Mouse (Mus musculus): ENCODE data around the gene Ankub1. TPM values are rescaled to one million over a fixed set of nuclear protein-coding genes. Genes with fewer than 3 reads are reported as not detected.

Ankub1 gene
- polyA plus RNA-seq, 1 experiment from 2014 or later, result not detected

- H3K4me3 ChIP-seq (ENCODE audit: inconsistent target), result no peak overlapping the region
- no peaks in the 10 kb centered on the region for H3K36me3 ChIP-seq (ENCODE audit: inconsistent target)
- H3K79me2 ChIP-seq (ENCODE audit: inconsistent target), result no peaks in the 10 kb centered on the region
- no peak overlapping the region for H3K27ac ChIP-seq
- WGBS (ENCODE audit: missing documents), result 87% methylated on average over 10 of the region's 10 CpGs
Observed at GRCm38 (mm10) chr3:57664682-57665081, 27.9 kb downstream of the Ankub1 start.

GRCm38 (mm10) chr3:57663731-57664130 lies 28.9 kb downstream of the Ankub1 start:
- Histone ChIP-seq H3K27ac (no peak overlapping the region), H3K4me3 (ENCODE audit: inconsistent target) (no peak overlapping the region)

DNA sequence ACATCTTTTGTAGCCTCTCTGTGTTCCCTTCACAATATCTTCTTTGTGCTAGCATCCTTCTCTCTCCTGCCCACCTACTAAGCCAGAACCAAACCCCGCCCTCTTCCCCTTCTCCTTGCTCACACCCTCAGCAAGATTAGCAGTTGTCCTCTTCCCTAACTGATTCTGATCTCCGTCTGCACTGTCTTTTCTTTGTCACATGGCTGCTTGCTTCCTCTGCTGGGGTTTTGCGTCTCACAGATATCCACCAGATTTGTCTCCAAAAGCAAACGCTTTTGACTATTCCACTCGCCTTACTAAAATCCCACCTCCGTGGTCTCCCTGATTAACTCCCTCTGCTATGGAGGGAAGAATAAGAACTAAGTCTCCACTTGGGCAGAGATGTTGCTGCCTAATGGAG lies 34.0 kb downstream of the Ankub1 start:
- no peak overlapping the region for H3K4me3 ChIP-seq (ENCODE audit: inconsistent target)
- whole genome bisulfite sequencing (ENCODE audit: missing documents), result 81% methylated on average over 6 of the region's 6 CpGs
- H3K79me2 ChIP-seq (ENCODE audit: inconsistent target), result no peaks in the 10 kb centered on the region
- no peak overlapping the region for H3K27ac ChIP-seq
- no peaks in the 10 kb centered on the region for H3K36me3 ChIP-seq (ENCODE audit: inconsistent target)

More at GRCm38 (mm10) chr3:57663731-57664130, 28.9 kb downstream of the Ankub1 start:
- 17% methylated on average over 6 of the region's 6 CpGs for WGBS (ENCODE audit: missing documents)
- Histone ChIP-seq H3K36me3 (ENCODE audit: inconsistent target) (no peaks in the 10 kb centered on the region), H3K79me2 (ENCODE audit: inconsistent target) (no peaks in the 10 kb centered on the region)

- Histone ChIP-seq H3K27ac (no peak overlapping the region), H3K79me2 (ENCODE audit: inconsistent target) (peaks cover 19% of the 10 kb centered on the region), H3K36me3 (ENCODE audit: inconsistent target) (no peaks in the 10 kb centered on the region), H3K4me3 (ENCODE audit: inconsistent target) (no peak overlapping the region)
- 87% methylated on average over 3 of the region's 3 CpGs for WGBS (ENCODE audit: missing documents)
Observed at GRCm38 (mm10) chr3:57653646-57654045, 39.0 kb downstream of the Ankub1 start.

GRCm38 (mm10) chr3:57652485-57652884 lies 40.1 kb downstream of the Ankub1 start:
- Histone ChIP-seq H3K79me2 (ENCODE audit: inconsistent target) (peaks cover 19% of the 10 kb centered on the region), H3K4me3 (ENCODE audit: inconsistent target) (no peak overlapping the region), H3K27ac (no peak overlapping the region), H3K36me3 (ENCODE audit: inconsistent target) (no peaks in the 10 kb centered on the region)
- WGBS (ENCODE audit: missing documents), result 87% methylated on average over 3 of the region's 3 CpGs

GRCm38 (mm10) chr3:57651865-57652259 lies 40.7 kb downstream of the Ankub1 start:
- H3K27ac ChIP-seq, result no peak overlapping the region
- 100% methylated on average over 1 of the region's 3 CpGs for WGBS (ENCODE audit: missing documents)
- H3K79me2 ChIP-seq (ENCODE audit: inconsistent target), result peaks cover 19% of the 10 kb centered on the region
- no peaks in the 10 kb centered on the region for H3K36me3 ChIP-seq (ENCODE audit: inconsistent target)
- peak overlapping the region; percentile 86 for H3K4me3 ChIP-seq (ENCODE audit: inconsistent target)

DNA sequence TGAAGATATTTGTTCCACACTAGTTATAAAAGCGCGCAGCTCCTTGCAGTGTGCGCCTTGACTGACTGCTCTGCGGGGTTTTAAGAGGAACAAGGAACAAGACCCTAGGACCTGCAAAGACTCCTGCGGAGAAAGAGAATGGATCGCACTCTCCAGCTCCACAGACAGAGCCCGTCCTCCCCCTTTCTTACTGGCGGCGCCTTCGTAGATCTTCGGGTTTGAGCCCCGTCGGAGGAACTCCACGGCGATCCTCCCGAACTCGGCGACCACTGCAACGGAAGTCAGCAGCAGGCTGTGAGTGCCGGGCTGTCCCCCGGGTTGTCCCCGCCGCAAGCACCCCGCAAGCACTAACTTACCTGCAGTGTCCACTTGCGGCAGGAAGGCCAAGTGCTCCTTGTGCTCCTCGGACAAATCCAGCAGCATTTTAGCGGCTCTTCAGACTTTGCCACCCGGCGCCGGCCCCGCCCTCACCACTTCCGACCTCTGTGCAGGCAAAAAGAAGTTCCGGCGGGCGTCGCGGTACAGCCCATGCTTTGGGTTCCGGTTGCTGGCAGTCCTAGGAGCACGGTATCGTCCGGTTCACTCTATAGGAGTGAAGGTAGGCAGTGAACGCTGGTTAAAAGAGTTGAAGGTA lies 41.3 kb downstream of the Ankub1 start, which contains the start of gene Commd2:
Gene Commd2 (minus strand): TSS at position 485 of the 634 bp plus-strand sequence.
- H3K79me2 ChIP-seq (ENCODE audit: inconsistent target), result peaks cover 19% of the 10 kb centered on the region
- 2% methylated on average over 42 of the region's 42 CpGs for WGBS (ENCODE audit: missing documents)
- peak within 1 kb of the TSS; percentile 86 for H3K4me3 ChIP-seq (ENCODE audit: inconsistent target)
- no peaks in the 10 kb centered on the region for H3K36me3 ChIP-seq (ENCODE audit: inconsistent target)
- peak within 1 kb of the TSS; percentile 51 for H3K27ac ChIP-seq

GRCm38 (mm10) chr3:57643191-57643590 lies 49.4 kb downstream of the Ankub1 start:
- WGBS (ENCODE audit: missing documents), result 96% methylated on average over 6 of the region's 6 CpGs
- H3K79me2 ChIP-seq (ENCODE audit: inconsistent target), result no peaks in the 10 kb centered on the region
- H3K4me3 ChIP-seq (ENCODE audit: inconsistent target), result no peak overlapping the region
- no peak overlapping the region for H3K27ac ChIP-seq
- H3K36me3 ChIP-seq (ENCODE audit: inconsistent target), result no peaks in the 10 kb centered on the region; the same call in 1 of the 2 replicates

DNA sequence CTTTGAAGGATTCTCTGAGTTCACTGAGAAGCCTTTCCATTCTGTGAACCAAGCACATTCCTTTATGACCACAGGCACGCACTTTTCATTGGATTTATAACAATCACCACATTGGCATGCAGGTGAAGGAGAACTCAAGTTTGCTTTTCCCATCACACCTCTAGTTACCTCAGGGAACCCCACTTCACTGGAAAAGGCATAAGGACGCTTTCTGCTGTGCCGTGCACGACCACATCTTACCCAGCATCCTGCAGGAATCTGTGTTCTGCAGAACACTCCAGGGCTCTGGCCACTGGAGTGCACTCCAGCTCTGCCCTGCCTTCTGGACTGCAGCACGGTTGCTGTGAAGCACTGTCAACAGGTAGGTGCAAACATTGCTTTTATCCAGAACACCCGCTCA lies 55.0 kb downstream of the Ankub1 start:
- no peaks in the 10 kb centered on the region for H3K79me2 ChIP-seq (ENCODE audit: inconsistent target)
- no peaks in the 10 kb centered on the region for H3K36me3 ChIP-seq (ENCODE audit: inconsistent target)
- 89% methylated on average over 6 of the region's 6 CpGs for WGBS (ENCODE audit: missing documents)
- H3K4me3 ChIP-seq (ENCODE audit: inconsistent target), result no peak overlapping the region
- no peak overlapping the region for H3K27ac ChIP-seq

GRCm38 (mm10) chr3:57634763-57635487 lies 57.7 kb downstream of the Ankub1 start:
- H3K27ac ChIP-seq, result no peak overlapping the region
- no peaks in the 10 kb centered on the region for H3K36me3 ChIP-seq (ENCODE audit: inconsistent target)
- no peak overlapping the region for H3K4me3 ChIP-seq (ENCODE audit: inconsistent target)
- H3K79me2 ChIP-seq (ENCODE audit: inconsistent target), result no peaks in the 10 kb centered on the region
- 78% methylated on average over 3 of the region's 3 CpGs for WGBS (ENCODE audit: missing documents)

DNA sequence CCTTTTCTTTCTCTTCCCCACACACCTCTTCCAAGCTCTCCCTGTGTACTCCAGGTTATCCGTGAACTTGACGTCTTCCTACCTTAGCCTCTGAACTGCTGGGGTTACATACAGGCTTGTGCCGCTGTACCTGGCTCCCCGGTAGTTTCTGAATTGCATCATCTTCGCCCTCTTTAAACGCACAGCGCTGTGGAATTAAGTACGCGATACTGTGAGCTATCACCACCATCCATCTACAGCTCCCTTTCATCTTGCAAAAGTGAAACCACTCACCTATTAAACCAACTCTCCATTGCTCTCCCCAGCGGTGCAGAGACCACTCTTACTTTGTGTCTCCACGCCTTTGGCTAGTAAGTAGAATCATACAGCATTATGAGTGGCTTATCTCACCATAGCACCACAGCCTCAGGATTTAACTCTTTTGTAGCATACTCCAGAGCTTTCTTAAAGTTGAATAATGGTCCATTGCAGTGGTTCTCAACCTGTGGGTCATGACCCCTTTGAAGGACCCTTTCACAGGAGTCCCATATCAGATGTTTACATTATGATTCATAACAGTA lies 65.6 kb downstream of the Ankub1 start:
- H3K4me3 ChIP-seq (ENCODE audit: inconsistent target), result no peak overlapping the region
- 83% methylated on average over 11 of the region's 11 CpGs for WGBS (ENCODE audit: missing documents)

DNA sequence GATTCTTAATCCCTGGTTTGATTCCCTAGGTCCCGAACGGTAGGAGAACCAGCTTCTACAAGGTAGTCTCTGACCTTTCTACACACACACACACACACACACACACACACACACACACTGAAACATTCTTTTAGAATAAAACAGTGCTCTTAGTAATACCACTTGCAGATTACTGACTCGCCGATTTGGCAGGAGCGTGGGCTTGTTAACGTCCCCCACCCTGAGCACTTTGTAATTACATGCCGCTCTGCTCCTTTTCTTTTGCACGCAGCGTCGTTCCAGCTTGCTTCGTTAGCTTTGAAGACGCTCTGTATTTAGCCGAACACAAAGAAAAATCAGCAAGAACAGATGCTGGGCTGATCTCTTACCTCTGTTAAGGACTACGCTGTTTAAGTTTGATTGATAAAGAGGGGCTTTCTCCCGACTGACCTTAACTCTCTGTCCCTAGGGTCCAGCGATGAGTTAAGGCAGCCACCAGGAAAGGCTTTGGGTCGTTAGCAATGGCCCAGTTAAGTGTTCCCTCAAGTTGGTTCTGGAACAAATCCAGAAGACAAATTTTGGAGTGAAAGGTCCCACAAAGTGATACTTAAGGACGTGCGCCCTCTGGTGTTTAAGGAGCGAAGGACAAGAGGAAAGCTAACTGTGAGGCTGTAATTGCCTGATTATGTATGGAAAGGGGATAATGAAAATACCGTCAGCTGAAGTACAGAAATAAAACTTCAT lies 67.2 kb downstream of the Ankub1 start:
- 47% methylated on average over 21 of the region's 21 CpGs for WGBS (ENCODE audit: missing documents)
- no peaks in the 10 kb centered on the region for H3K36me3 ChIP-seq (ENCODE audit: inconsistent target)
- H3K79me2 ChIP-seq (ENCODE audit: inconsistent target), result no peaks in the 10 kb centered on the region
- H3K27ac ChIP-seq, result no peak overlapping the region
- no peak overlapping the region for H3K4me3 ChIP-seq (ENCODE audit: inconsistent target)

More for the DNA sequence above, 65.6 kb downstream of the Ankub1 start:
- Histone ChIP-seq H3K27ac (no peak overlapping the region), H3K79me2 (ENCODE audit: inconsistent target) (no peaks in the 10 kb centered on the region), H3K36me3 (ENCODE audit: inconsistent target) (no peaks in the 10 kb centered on the region)

DNA sequence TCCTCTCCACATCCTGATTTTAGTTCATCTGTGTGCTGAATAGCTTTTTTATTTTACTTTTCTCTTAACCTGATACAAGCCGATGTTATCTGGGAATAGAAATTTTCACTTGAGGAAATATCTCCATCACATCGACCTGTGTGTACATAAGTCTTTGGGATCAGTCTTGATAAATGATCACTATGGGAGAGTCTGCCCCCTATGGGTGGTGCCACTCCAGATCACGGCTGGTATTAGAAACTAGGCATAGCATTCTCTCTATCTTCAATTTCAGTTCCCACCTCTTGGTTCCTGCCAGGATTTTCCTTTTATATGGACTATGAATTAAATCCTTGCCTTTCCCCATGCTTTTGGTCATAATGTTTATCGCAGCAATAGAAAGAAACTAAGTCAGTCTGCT lies 72.9 kb downstream of the Ankub1 start:
- Histone ChIP-seq H3K79me2 (ENCODE audit: inconsistent target) (no peaks in the 10 kb centered on the region), H3K27ac (no peak overlapping the region), H3K4me3 (ENCODE audit: inconsistent target) (no peak overlapping the region), H3K36me3 (ENCODE audit: inconsistent target) (no peaks in the 10 kb centered on the region)
- 68% methylated on average over 4 of the region's 4 CpGs for WGBS (ENCODE audit: missing documents)

DNA sequence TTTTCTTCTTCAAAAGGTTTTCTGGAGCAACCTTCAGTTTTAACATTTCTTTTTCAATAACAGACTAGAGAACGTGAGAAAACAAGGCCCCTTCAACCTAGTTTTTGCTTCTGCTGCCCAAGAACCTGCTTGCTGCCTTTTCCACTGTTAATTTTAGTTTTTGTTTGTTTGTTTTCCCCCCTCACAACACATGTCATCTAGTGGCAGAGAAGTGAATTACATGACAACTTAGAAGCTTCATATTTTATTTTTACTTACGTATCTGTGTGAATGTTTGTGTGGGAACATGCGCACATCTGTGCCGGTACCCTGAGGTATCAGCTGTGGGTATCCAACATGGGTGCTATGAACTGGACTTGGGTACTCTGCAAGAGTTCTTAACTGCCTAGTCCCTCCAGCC lies 76.9 kb downstream of the Ankub1 start:
- Histone ChIP-seq H3K36me3 (ENCODE audit: inconsistent target) (no peaks in the 10 kb centered on the region), H3K4me3 (ENCODE audit: inconsistent target) (no peak overlapping the region), H3K79me2 (ENCODE audit: inconsistent target) (no peaks in the 10 kb centered on the region), H3K27ac (no peak overlapping the region)
- 94% methylated on average over 4 of the region's 4 CpGs for WGBS (ENCODE audit: missing documents)

Measured in macrophage (primary cell).